Mouse (Mus musculus) mature B cell (primary cell): ENCODE data around the gene Tbl1xr1.

Experiments
- in situ Hi-C: fragments of 300-500 bp; cut with MboI; formaldehyde crosslinking; loops from 2 replicates; pipeline ENCODE4 v1.14.3; 2019

The Tbl1xr1 gene

GRCm38 (mm10) chr3:22204186-22204585 lies 127.7 kb downstream of the Tbl1xr1 start:
- in situ Hi-C loops: no loop called here

GRCm38 (mm10) chr3:22221557-22221956 lies 145.1 kb downstream of the Tbl1xr1 start:
- in situ Hi-C loops: no loop called here

GRCm38 (mm10) chr3:22222351-22222750 lies 145.9 kb downstream of the Tbl1xr1 start:
- in situ Hi-C loops: no loop called here

- in situ Hi-C loops: no loop called here
Measured at GRCm38 (mm10) chr3:22223023-22223422, 146.6 kb downstream of the Tbl1xr1 start.

DNA sequence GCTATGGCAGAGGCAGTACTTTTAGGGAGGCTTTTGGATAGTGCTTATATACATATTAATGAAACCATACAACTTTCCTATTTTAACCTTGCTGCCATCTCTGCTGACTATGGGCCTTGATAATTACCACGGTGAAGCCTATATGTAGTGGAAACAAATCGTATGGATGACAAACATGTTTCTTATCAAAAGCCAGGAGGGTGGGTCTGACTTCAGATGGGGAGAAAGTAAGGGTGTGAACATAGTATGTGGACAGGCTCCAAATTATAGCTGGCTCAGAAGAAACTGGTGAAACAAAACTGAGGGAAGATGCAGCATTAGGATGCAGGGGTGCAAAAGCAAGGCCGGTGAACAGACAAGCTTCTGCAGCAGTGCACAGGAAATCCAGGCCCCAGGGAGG lies 151.6 kb downstream of the Tbl1xr1 start:
- in situ Hi-C loops: no loop called here

GRCm38 (mm10) chr3:22230635-22231034 lies 154.2 kb downstream of the Tbl1xr1 start:
- in situ Hi-C loops: no loop called here

DNA sequence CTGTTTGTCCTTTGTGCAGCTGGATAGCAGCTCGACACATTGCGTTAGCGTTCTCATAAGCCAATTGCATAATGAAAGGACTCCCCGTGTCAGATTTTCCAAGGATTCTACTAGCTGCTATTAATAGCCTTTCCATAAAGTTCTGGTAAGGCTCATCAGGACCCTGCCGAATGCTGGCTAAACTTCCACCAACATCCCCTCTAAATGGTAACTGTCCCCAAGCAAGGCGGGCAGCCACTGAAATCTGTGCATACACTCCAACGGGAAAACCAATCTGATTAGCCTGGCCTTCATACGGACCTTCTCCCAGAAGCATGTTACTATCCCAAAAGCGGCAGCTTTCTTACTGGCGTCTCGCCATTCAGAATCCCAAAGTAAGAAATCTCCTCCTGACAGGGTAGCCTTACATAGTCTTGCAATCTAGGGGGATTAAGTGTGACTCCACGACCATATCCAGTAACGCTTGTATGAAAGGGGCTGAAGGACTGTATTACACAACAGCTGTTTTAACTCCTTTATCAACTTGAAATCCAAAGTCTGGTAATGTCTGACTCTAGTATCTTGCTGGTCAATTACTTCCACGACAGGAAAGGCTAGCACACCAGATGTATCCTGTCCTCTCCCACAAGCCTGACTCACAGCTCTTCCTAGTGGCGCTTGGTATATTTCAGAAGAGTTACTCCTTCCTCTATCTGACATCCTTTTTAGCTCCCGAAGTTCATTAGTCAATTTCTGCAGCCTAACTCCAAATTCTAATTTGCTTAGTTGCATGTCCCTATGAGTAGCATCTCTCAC lies 161.9 kb downstream of the Tbl1xr1 start:
- in situ Hi-C loops: no loop called here
